Mouse (Mus musculus): ENCODE measurements around the gene Gm17455. TPM values are rescaled to one million over a fixed set of nuclear protein-coding genes. Genes with fewer than 3 reads are reported as not detected.

The Gm17455 gene
- total and polyA plus RNA-seq, 3 experiments: not detected

- H3K4me1 ChIP-seq (ENCODE audit: insufficient read depth, low read depth, low read length): no peaks in the 10 kb centered on the region
- no peaks in the 10 kb centered on the region for H3K36me3 ChIP-seq (replicated peaks)
- H3K9me3 ChIP-seq (replicated peaks): peaks cover 8% of the 10 kb centered on the region; the same call in 1 of the 2 replicates
- no peak overlapping the region for H3K4me3 ChIP-seq (ENCODE audit: low read depth, low read length)
- H3K27me3 ChIP-seq (ENCODE audit: insufficient read depth, low read length): no peaks in the 10 kb centered on the region
- ATAC-seq (ENCODE audit: extremely low read depth, insufficient number of reproducible peaks, low FRiP score, poor library complexity, severe bottlenecking): no peak
- no peak for DNase-seq (ENCODE audit: low spot score)
- TF ChIP-seq GATA2 (IDR thresholded peaks at IDR 0.05; ENCODE audit: borderline replicate concordance, low read depth, low read length) (no peak), GATA1 (IDR thresholded peaks at IDR 0.05; ENCODE audit: borderline replicate concordance, low read length) (no peak), POLR2AphosphoS5 (IDR thresholded peaks at IDR 0.05; ENCODE audit: insufficient replicate concordance, low read depth, low read length) (no peak)
These were observed 8.6 kb upstream of the Gm17455 start for GRCm38 (mm10) chr10:60390904-60391420.

GRCm38 (mm10) chr10:60391661-60392060 is 7.9 kb upstream of the Gm17455 start:
- ATAC-seq (ENCODE audit: extremely low read depth, insufficient number of reproducible peaks, low FRiP score, poor library complexity, severe bottlenecking): no peak
- Histone ChIP-seq H3K4me1 (ENCODE audit: insufficient read depth, low read depth, low read length) (no peaks in the 10 kb centered on the region), H3K36me3 (replicated peaks) (no peaks in the 10 kb centered on the region), H3K27me3 (ENCODE audit: insufficient read depth, low read length) (no peaks in the 10 kb centered on the region), H3K4me3 (ENCODE audit: low read depth, low read length) (no peak overlapping the region), H3K9me3 (replicated peaks) (peaks cover 7% of the 10 kb centered on the region; the same call in 1 of the 2 replicates)
- TF ChIP-seq GATA1 (IDR thresholded peaks at IDR 0.05; ENCODE audit: borderline replicate concordance, low read length) (no peak), GATA2 (IDR thresholded peaks at IDR 0.05; ENCODE audit: borderline replicate concordance, low read depth, low read length) (no peak)
- DNase-seq (ENCODE audit: low spot score): no peak

- DNase-seq (ENCODE audit: low spot score) (no peak), ATAC-seq (ENCODE audit: extremely low read depth, insufficient number of reproducible peaks, low FRiP score, poor library complexity, severe bottlenecking) (no peak)
- H3K4me3 ChIP-seq (ENCODE audit: low read depth, low read length): no peak overlapping the region
- no peaks in the 10 kb centered on the region for H3K4me1 ChIP-seq (ENCODE audit: insufficient read depth, low read depth, low read length)
- H3K36me3 ChIP-seq (replicated peaks): no peaks in the 10 kb centered on the region
- H3K9me3 ChIP-seq (replicated peaks): peaks cover 6% of the 10 kb centered on the region; the same call in 1 of the 2 replicates
- no peaks in the 10 kb centered on the region for H3K27me3 ChIP-seq (ENCODE audit: insufficient read depth, low read length)
- no peak for TF ChIP-seq GATA2 (IDR thresholded peaks at IDR 0.05; ENCODE audit: borderline replicate concordance, low read depth, low read length)
- TF ChIP-seq CTCF (IDR thresholded peaks at IDR 0.05; ENCODE audit: low read depth, low read length): no peak
- no peak for TF ChIP-seq GATA1 (IDR thresholded peaks at IDR 0.05; ENCODE audit: borderline replicate concordance, low read length)
- no peak for TF ChIP-seq TAL1 (conservative IDR thresholded peaks at IDR 0.05; ENCODE audit: low read depth, low read length)
- no peak for TF ChIP-seq POLR2AphosphoS5 (IDR thresholded peaks at IDR 0.05; ENCODE audit: insufficient replicate concordance, low read depth, low read length)
These were observed 4.6 kb upstream of the Gm17455 start for GRCm38 (mm10) chr10:60394936-60395335.

GRCm38 (mm10) chr10:60395605-60396004 is 3.9 kb upstream of the Gm17455 start:
- no peaks in the 10 kb centered on the region for H3K36me3 ChIP-seq (replicated peaks)
- no peak for ATAC-seq (ENCODE audit: extremely low read depth, insufficient number of reproducible peaks, low FRiP score, poor library complexity, severe bottlenecking)
- H3K4me3 ChIP-seq (ENCODE audit: low read depth, low read length): no peak overlapping the region
- no peak for DNase-seq (ENCODE audit: low spot score)
- no peaks in the 10 kb centered on the region for H3K27me3 ChIP-seq (ENCODE audit: insufficient read depth, low read length)
- TF ChIP-seq CTCF (IDR thresholded peaks at IDR 0.05; ENCODE audit: low read depth, low read length): no peak
- TF ChIP-seq GATA2 (IDR thresholded peaks at IDR 0.05; ENCODE audit: borderline replicate concordance, low read depth, low read length): no peak
- no peak for TF ChIP-seq TAL1 (conservative IDR thresholded peaks at IDR 0.05; ENCODE audit: low read depth, low read length)
- no peak for TF ChIP-seq GATA1 (IDR thresholded peaks at IDR 0.05; ENCODE audit: borderline replicate concordance, low read length)
- TF ChIP-seq POLR2AphosphoS5 (IDR thresholded peaks at IDR 0.05; ENCODE audit: insufficient replicate concordance, low read depth, low read length): no peak
- H3K9me3 ChIP-seq (replicated peaks): peaks cover 6% of the 10 kb centered on the region; the same call in 1 of the 2 replicates
- H3K4me1 ChIP-seq (ENCODE audit: insufficient read depth, low read depth, low read length): no peaks in the 10 kb centered on the region

- no peak for ATAC-seq (ENCODE audit: extremely low read depth, insufficient number of reproducible peaks, low FRiP score, poor library complexity, severe bottlenecking)
- no peak for DNase-seq (ENCODE audit: low spot score)
- Histone ChIP-seq H3K27me3 (ENCODE audit: insufficient read depth, low read length) (no peaks in the 10 kb centered on the region), H3K4me3 (ENCODE audit: low read depth, low read length) (no peak overlapping the region), H3K36me3 (replicated peaks) (no peaks in the 10 kb centered on the region), H3K9me3 (replicated peaks) (no peaks in the 10 kb centered on the region), H3K4me1 (ENCODE audit: insufficient read depth, low read depth, low read length) (no peaks in the 10 kb centered on the region)
- TF ChIP-seq GATA1 (IDR thresholded peaks at IDR 0.05; ENCODE audit: borderline replicate concordance, low read length): no peak
- no peak for TF ChIP-seq POLR2AphosphoS5 (IDR thresholded peaks at IDR 0.05; ENCODE audit: insufficient replicate concordance, low read depth, low read length)
- no peak for TF ChIP-seq GATA2 (IDR thresholded peaks at IDR 0.05; ENCODE audit: borderline replicate concordance, low read depth, low read length)
- TF ChIP-seq CTCF (IDR thresholded peaks at IDR 0.05; ENCODE audit: low read depth, low read length): no peak
- TF ChIP-seq TAL1 (conservative IDR thresholded peaks at IDR 0.05; ENCODE audit: low read depth, low read length): no peak
These were observed 1.3 kb upstream of the Gm17455 start for GRCm38 (mm10) chr10:60398051-60398814.

GRCm38 (mm10) chr10:60400507-60401295 is 1.2 kb downstream of the Gm17455 start:
- no peaks in the 10 kb centered on the region for H3K36me3 ChIP-seq (replicated peaks)
- H3K4me1 ChIP-seq (ENCODE audit: insufficient read depth, low read depth, low read length): no peaks in the 10 kb centered on the region
- H3K4me3 ChIP-seq (ENCODE audit: low read depth, low read length): no peak overlapping the region
- no peak for DNase-seq (ENCODE audit: low spot score)
- H3K27me3 ChIP-seq (ENCODE audit: insufficient read depth, low read length): no peaks in the 10 kb centered on the region
- no peaks in the 10 kb centered on the region for H3K9me3 ChIP-seq (replicated peaks)
- ATAC-seq (ENCODE audit: extremely low read depth, insufficient number of reproducible peaks, low FRiP score, poor library complexity, severe bottlenecking): no peak
- TF ChIP-seq POLR2AphosphoS5 (IDR thresholded peaks at IDR 0.05; ENCODE audit: insufficient replicate concordance, low read depth, low read length): no peak
- no peak for TF ChIP-seq GATA1 (IDR thresholded peaks at IDR 0.05; ENCODE audit: borderline replicate concordance, low read length)
- TF ChIP-seq TAL1 (conservative IDR thresholded peaks at IDR 0.05; ENCODE audit: low read depth, low read length): no peak
- TF ChIP-seq CTCF (IDR thresholded peaks at IDR 0.05; ENCODE audit: low read depth, low read length): no peak
- no peak for TF ChIP-seq GATA2 (IDR thresholded peaks at IDR 0.05; ENCODE audit: borderline replicate concordance, low read depth, low read length)

All from G1E (cell line).